Mouse (Mus musculus): ENCODE data around the gene Duxbl1. TPM values are rescaled to one million over a fixed set of nuclear protein-coding genes. Genes with fewer than 3 reads are reported as not detected.
"Not testable (repeated sequence)": the region's sequence is repeated elsewhere in the genome, so short reads cannot be mapped to it uniquely, and the experiment has no call there.

Gene Duxbl1
- polyA plus RNA-seq (2012; rRNA removed), result 1.5 and 2.4 TPM in 2 replicates

DNA sequence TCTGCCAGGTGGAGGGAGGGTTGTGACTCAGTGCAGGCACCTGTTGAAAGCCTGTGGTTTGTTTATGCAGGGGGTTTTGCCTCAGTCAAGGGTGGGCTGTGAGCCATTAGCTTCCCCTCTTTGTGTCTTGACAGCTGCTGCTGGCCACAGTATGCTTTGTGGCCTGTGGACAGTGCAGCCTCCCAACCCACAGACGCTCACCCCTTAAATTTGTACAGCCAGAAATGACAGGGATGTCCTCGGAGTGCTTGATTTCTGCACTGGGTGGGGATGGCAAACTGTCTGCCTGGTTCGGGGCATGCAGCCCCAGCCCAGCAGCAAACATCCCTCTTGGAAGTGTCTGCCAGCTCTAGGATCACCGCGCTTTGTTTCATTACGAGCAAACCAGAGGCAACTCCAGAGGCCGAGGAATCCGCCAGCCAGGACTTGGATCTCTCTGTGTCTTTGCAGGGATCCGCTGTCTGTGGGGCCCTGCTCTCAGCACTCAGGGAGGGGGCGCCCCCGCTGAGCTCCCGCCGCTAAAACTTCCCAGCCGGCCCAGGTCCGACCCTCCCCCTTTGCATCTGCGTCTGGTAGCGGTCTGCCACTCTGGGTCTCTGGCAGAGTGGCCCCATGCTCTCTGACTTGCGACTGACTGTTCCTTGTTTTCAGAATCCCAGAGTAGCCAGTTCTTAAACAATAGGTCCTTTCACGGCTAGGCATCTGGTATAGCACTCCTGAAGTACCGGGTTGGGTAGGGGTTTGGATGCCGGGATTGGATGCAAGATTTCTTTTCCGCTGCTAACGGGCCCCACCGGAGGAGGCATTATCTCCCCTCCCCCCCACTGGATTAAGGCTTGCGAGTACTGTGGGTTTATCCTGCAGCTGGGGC is at the start of gene Duxbl1:
Gene Duxbl1 (plus strand): TSS at position 207 of the 871 bp plus-strand sequence.
- DNase-seq (ENCODE audit: extremely low spot score in 1 of 2, low spot score in 1 of 2), result not testable (repeated sequence)

DNA sequence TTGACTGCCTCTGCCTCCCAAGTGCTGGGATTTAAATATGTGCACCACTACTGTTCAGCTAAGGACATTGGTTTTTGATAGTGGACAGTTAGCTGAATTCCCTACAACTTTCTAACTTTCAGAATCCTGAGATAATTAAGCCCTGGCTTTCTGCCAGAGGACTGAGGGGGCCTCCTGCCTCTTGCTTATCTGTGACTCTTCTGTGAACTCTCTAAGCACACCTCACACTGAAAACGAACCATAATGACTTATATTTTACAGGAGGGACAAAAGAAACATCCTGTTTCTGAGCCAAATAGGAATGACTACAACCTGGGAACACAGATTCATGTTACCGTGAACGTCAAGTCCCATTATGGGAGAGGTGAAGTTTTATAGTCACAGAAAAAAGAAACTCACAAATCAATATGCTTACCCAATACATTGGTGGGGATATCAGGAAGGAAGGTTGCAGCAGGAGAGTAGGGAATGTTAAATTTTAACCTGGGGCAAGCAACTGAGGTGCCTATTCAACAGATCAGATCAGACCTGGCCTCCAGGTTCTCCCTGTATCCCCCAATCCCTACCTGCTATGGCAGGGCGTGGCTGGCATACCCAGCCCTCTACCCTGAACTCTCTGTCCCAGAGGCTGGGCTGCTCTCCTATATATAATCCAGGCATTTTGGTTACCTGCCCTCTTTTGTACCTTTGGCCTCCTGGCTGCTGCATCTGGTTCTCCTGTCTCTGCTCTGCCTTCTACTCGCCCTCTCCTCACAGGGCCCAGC is 41.3 kb upstream of the Duxbl1 start:
- not testable (repeated sequence) for DNase-seq (ENCODE audit: extremely low spot score in 1 of 2, low spot score in 1 of 2)

DNA sequence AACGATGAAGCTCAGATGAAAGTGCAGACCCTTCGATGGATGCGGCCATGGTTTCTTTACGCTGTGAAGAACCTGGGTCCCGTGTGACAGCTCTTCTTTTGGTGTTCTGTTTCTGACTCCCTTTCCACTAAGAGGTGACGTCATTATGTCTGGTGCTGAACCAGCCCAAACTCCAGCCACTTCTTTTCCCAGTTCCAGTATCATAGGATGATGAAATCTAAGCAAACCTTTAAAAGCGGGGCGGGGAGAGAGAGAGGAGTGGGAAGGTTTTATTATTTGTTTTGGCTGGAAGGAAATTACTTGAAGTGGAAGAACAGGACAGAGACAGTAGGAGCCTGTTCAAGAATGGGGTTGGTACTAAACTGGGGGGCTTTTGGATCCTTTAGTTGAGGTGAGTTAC is 40.4 kb upstream of the Duxbl1 start, which contains the start of gene Cphx1:
Gene Cphx1 (plus strand): TSS at position 301 of the 400 bp plus-strand sequence.
- not testable (repeated sequence) for DNase-seq (ENCODE audit: extremely low spot score in 1 of 2, low spot score in 1 of 2)

DNA sequence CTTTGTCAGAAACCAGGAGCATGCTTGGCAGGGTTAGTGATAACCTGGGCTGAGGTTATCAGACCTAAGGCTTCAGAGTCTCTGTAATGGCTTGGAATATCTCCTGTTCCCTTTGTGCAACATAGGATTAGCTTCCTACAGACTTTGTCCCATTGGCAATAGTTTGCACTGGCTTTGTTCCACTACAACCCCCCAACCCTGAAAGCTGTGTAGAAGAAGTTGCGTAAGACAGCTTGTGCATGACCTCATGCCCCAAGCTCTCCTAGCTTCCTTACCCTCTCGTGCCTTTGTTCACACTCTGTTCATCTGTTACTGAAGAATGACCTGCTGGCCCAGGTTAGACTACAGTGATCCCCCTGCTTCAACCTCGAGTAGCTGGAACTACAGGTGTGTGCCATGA is 20.5 kb upstream of the Duxbl1 start:
- DNase-seq (ENCODE audit: extremely low spot score in 1 of 2, low spot score in 1 of 2), result not testable (repeated sequence)

DNA sequence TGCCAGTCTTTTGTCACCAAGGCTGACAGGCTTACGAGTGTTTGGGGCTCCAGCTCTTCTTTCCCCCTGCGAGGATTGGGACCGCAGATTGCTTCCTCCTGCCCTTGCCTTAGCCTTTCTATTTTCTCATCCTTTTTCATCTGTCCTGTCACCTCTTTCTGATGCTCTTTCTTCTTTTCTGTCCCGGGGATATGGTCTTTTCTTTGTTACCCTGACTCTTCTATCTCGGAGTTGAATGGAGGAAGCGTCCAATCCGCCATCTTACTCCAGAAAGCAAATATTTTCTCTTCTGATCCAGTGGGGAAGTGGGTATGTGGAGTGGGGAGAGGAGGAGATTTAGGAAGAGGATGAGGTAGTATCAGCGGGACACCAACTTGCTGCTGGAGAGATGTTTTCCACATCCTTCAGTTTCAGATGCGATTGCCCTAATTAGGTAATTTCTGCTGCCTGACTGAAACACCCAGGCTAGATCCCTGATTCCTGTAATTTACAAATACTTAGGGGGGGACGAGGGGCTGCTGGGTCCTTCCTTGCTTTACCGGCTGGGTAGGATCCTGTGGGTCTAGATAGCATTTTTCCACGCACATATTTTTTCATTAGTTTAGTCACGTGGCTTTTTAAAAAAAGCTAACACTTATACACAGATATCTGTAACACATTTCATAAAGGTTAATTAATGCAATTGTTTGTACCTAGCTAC is 1.0 kb downstream of the Duxbl1 start:
- not testable (repeated sequence) for DNase-seq (ENCODE audit: extremely low spot score in 1 of 2, low spot score in 1 of 2)

DNA sequence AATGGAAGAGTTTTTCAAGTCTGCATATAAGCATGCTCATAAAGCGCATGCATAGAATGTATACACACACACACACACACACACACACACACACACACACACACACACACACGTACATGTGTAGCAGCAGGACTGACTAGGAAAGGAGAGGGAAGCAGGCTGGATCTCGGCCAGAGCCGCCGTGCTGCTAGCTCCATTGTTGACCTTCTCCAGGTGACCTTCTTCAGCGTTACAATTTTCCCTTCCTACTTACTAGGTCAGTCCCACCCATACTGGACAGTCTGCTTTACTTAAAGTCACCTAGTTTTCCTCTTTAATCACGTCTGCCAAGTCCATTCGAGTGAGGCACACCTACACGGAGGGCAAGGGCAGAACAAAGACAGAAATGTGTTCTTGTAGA is 3.5 kb downstream of the Duxbl1 start:
- not testable (repeated sequence) for DNase-seq (ENCODE audit: extremely low spot score in 1 of 2, low spot score in 1 of 2)

DNA sequence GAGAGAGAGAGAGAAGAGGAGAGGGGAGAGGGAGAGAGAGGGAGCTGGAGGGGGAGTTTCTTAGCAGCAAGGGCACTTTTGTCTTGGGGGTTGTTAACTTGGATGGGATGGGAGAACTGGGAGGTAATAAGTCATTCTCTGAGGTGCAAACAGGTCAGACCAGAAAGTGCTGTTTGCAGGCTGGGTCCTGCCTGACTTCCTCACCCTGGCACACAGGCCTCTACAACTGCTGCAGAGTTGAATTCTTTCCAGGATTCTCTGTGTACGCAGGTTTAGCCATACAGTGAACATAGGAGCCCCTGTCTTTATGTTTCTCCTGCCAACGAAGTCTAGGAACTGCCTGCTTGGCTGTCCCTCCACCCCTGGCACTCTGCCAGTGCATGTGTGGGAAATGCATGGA is 29.1 kb downstream of the Duxbl1 start:
- DNase-seq (ENCODE audit: extremely low spot score in 1 of 2, low spot score in 1 of 2), result not testable (repeated sequence)

DNA sequence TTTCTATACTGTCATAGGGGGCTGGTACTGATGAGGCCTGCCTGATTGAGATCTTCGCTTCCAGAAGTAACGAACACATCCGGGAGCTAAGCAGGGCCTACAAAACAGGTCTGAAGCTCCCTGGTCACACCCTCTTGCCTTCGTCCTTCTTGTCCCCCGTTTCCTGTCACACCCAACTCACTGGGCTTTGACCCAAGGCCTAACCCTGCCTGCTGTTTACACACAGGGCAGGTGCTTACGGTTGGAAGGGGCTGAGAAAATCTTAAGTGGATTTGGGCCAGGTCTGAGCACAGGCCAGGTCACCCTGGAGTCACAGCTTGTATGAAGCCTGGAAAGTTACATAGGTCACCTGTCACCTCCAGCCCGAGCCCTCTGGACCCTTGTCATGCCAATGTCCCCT is 38.0 kb downstream of the Duxbl1 start:
- not testable (repeated sequence) for DNase-seq (ENCODE audit: extremely low spot score in 1 of 2, low spot score in 1 of 2)

DNA sequence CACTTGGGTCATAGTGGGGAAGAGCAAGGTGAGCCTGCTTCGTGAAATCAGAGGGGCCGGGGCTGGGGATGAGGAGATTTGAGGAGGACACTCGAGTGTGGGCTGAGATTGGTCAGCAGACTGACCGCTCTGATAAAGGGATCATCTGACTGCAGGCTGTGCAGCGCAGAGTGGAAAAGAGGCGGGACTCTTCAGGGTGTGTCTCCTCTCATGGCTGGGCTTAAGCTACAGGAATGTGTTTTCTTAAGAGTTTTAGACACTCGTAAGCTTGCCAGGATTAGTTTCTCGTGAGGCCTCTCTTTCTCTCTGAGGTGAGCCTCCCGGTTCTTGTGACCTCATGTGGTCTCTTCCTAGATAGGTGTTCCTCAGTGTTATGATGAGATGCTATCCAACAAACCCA is 43.2 kb downstream of the Duxbl1 start:
- not testable (repeated sequence) for DNase-seq (ENCODE audit: extremely low spot score in 1 of 2, low spot score in 1 of 2)

DNA sequence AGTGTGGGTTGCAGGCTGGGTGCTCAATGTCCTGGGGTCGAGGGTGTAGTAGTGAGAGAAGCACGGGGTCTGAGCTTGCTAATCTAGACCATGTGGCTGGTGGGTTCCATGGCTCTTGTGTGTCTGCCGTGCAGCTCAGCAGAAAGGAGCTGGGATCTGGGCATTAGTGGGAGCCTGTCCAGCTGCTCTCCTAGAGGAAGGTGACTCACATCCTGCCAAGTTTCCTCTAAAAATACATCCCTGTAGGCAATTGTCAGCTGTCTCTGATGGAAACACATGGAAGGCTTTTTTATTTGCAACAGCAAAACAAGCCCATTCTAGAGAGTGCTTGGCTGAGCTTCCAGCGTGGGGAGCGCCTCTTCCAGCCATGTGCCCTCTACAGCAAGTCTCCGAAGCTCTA is 44.5 kb downstream of the Duxbl1 start:
- DNase-seq (ENCODE audit: extremely low spot score in 1 of 2, low spot score in 1 of 2), result not testable (repeated sequence)

DNA sequence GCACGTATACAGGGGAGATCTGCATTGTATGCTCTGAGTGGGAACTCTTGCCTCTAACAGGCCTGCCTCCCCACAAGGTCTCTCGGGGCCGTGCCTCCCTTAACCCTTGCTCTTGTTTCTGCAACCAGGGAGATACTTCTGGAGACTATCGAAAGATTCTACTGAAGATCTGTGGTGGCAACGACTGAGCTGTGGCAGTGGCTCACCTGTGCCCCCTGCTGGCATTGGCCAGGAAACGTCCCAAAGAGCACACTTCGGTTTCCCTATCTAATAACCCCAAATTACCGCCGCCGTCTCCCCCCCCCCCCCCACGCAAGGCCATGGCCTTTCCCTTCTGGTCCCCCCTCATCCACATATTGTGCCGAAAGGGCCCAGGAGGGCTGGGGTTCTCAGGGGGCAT is 47.3 kb downstream of the Duxbl1 start:
- DNase-seq (ENCODE audit: extremely low spot score in 1 of 2, low spot score in 1 of 2), result not testable (repeated sequence)

DNA sequence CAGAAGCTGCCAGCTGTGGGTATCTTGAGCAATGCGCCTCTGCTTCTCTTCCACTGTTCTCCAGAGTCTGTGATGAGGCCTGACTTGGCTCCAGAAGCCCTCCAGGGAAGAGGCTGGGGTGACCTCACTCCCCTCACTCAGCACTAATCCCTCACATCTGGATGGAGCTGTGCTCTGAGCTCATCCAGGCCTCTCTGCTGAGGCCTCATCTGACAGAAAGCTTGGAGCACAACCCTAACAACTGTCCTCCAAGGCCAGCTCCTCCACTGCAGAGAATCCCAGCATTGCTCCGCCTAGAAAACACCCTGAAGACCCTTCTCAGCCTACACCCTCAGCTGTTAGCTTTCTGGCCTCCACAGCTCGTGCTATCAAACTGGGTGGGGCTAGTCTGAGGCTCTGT is 56.0 kb downstream of the Duxbl1 start:
- not testable (repeated sequence) for DNase-seq (ENCODE audit: extremely low spot score in 1 of 2, low spot score in 1 of 2)

DNA sequence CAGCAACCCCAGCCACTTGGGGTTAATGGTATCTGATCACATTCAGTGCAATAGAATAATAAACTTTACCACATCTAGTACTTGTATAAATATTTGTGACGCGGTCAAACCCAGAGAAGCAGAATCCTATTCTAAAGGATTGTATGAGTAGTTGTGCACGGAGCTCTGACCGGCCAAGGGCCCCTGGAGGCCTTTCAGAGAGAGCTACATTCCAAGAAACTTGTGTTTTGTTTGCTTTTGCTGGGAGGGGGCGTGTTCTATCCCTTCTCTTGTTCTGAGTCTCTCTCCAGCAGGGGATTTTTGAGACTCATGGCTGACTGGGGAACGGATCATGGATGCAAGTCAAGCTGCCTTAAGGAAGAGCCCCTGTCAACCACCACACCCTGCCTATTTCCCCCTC is 57.1 kb downstream of the Duxbl1 start:
- not testable (repeated sequence) for DNase-seq (ENCODE audit: extremely low spot score in 1 of 2, low spot score in 1 of 2)

Other genes starting within 250 kb of the Duxbl1 start
- 46.0 and 46.3 TPM in 2 replicates for gene Zcchc24, start 209.5 kb upstream of the Duxbl1 start, polyA plus RNA-seq (2012; rRNA removed)
- gene Anxa11, start 136.4 kb upstream of the Duxbl1 start, polyA plus RNA-seq (2012; rRNA removed), result 21.5 and 22.8 TPM in 2 replicates
- 0.50 TPM in 1 of 2 replicates, not detected in the other for gene Plac9a, start 75.5 kb upstream of the Duxbl1 start, polyA plus RNA-seq (2012; rRNA removed)
- gene Tmem254a, start 50.9 kb upstream of the Duxbl1 start, polyA plus RNA-seq (2012; rRNA removed), result 3.2 and 3.5 TPM in 2 replicates
- gene Cphx1, start 40.3 kb upstream of the Duxbl1 start, polyA plus RNA-seq (2012; rRNA removed), result not detected in 2 replicates
- 5.6 and 8.5 TPM in 2 replicates for gene Gm9780, start 64.1 kb downstream of the Duxbl1 start, polyA plus RNA-seq (2012; rRNA removed)
- gene Tmem254c, start 88.8 kb downstream of the Duxbl1 start, polyA plus RNA-seq (2012; rRNA removed), result 4.5 TPM in 1 of 2 replicates, not detected in the other
- gene Cphx2, start 102.9 kb downstream of the Duxbl1 start, polyA plus RNA-seq (2012; rRNA removed), result not detected in 2 replicates
- gene Cphx3, start 103.7 kb downstream of the Duxbl1 start, polyA plus RNA-seq (2012; rRNA removed), result not detected in 2 replicates
- gene Duxbl2, start 139.8 kb downstream of the Duxbl1 start, polyA plus RNA-seq (2012; rRNA removed), result 0.30 and 0.86 TPM in 2 replicates
- 4.0 and 4.6 TPM in 2 replicates for gene Plac9b, start 203.9 kb downstream of the Duxbl1 start, polyA plus RNA-seq (2012; rRNA removed)
- 14.4 and 18.7 TPM in 2 replicates for gene Tmem254b, start 228.5 kb downstream of the Duxbl1 start, polyA plus RNA-seq (2012; rRNA removed)